Mouse (Mus musculus) urinary bladder, postnatal 4 days (tissue): ENCODE measurements at regions not wholly inside any gene's neighbourhood (a gene's known extent, or its start where the extent isn't known, plus 50 kb on each side); places are given as distances from the start of the nearest gene placed in this dataset.
"Not testable (repeated sequence)": the region's sequence is repeated elsewhere in the genome, so short reads cannot be mapped to it uniquely, and the experiment has no call there.

ENCODE experiments used
- DNase-seq, 2 experiments: peaks; one replicate each; pipeline ENCODE4 v3.0.0; 2021 to 2022; ENCODE audit warnings: low spot score in 2 of 2

DNA sequence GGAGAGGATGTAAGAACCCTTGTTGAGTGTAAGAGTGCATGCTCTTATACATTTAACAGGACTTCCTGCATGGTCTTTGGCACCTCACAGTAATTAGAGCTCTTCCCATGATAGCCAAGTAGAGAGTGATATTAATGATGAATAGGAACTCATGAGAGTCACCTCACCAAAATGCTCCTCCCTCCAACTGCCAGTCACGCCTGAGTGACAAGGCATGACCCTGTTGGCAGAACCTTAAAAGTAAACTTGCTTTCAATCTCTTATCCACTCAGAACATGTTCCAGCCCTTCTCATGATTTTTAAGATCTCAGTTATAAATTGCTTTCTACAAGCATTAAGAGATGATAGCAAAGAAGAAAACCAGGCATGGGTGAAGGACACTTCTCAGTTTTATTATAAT is 291.8 kb downstream of the Tox3 start:
- DNase-seq, result no peak

DNA sequence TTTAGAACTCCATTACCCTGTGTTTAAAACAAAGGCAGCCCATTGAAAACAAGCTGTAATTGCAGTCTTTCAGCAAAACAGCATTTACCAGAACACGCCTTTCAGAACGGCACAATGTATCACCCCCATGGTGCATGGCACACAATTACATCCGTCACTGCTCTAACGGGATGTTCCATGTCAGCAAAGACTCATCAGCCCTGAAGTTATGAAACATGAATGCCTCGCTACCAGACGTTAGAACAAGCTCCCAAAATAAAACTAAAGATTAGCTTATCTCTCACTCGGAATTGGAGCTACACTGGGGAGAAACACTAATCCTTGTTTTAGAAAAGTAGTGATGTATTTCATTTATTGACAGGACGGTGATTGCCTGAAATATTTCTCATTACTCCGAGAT is 301.4 kb downstream of the Tox3 start:
- no peak for DNase-seq

DNA sequence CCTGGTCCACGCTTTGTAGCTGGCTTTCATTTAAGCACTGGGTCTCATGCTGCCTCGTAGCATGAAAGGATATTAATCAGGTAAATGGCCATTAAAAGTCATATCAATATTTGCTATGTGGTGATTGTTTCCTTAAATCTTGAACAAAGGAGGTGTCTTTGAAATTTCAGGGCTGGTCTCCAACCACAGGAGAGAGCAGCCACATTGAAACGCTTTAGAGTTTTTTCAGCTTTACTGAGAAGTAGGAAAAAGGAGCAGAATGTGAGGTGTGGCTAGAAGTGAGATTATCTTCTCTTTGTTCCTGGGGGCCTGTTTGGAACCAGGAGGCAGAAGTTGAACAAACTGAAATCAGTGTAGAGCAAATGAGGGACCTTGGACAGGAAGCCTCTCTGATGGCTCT is 311.7 kb downstream of the Tox3 start:
- DNase-seq, result no peak

DNA sequence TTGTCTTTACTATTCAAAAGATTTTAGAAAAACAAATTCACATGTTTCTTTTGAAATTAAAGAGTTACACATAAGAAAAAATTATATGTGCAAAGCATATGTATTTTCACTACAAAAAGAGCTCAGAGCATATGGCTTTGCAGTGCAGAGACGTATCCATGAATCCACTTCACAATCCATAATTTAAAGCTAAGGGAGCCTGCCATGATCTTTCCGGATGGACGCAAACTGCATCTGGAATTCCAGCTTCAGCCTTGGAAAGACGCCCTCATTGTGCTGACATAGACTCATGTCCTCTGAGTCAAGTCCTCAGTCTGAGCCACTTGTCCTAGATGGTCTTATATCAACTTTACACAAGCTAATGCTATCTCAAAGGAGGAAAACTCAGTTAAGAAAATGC is 315.6 kb downstream of the Tox3 start:
- no peak for DNase-seq

DNA sequence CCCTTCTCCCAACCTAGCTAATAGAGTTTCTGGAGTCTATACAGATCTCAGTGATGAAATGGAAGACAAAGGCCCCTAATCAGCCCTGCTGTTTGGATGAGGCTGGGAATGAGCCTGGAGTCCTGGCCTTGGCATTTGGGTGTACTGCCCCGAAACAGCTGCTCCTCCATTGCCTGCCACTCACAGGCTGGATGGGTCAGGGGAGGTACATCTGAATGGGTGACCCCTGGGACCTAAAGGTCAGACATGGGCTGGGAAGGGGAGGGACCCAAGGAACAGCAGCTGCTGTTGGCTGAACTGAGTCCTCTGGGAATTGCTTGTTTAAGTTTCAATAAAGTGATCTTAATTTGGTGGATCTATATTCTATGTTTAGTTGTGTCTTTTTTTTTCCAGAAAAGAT is 316.9 kb downstream of the Tox3 start:
- no peak for DNase-seq

DNA sequence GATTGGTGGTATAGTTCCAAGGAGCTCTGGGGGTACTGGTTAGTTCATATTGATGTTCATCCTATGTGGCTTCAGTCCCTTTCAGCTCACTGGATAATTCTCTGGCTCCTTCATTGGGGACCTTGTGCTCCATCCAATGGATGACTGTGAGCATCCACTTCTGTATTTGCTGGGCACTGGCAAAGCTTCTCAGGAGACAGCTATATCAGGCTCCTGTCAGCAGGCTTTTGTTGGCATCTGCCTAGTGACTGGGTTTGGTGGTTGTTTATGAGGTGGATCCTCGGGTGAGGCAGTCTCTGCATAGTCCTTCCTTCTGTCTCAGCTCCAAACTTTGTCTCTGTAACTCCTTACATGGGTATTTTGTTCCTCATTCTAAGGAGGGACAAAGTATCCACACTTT is 330.2 kb downstream of the Tox3 start:
- not testable (repeated sequence) for DNase-seq

DNA sequence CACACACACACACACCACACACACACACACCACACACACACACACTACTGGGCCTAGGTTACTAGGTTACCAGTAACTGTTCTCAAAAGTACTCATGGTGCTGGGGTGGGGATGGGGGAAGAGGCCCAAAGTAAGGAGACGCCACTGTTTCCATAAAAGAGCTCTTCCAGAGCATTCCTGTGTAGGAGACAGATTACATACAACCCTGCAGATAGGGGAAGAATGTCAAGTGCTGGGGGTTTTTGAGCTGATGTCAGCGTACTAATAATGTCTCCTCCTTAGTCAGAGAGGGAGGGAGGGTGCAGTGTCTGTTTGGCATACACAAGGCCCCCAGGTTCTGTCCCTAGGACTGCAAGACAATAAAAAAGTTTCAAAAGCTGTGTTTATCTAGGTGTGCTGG is 334.4 kb downstream of the Tox3 start:
- no peak for DNase-seq

DNA sequence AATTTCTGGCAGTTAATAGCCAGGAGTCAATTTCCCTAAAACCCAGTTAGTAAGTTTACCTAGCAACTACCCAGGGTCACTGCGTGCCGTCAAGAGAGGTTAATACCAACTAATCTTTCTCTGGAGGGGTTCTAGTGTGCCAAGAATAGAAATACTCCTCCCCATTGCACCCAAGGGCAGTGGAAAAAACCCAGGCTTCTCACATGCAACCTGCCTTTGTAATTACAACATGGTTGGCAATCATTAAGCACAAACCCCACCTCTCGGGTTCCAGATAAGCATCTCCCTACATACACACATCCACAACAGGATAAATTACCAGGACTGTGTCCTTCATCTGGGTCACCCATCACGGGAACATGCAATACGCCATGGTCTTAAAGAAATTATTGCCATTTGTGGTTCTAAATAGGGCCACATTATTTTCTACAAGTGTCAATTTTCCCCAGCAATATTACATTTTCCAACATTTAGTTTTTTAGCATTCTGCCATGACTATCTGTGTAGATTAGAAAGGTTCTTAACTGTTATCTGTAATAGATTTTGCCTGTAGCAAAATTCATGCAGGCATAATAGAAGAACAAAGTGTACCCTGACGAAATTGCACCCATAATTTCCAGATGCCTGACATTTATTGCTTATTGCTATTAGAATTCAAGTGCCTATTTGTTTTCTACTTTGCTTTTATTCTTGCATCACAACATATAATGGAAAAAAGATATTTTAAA is 336.3 kb downstream of the Tox3 start:
- DNase-seq, result no peak

DNA sequence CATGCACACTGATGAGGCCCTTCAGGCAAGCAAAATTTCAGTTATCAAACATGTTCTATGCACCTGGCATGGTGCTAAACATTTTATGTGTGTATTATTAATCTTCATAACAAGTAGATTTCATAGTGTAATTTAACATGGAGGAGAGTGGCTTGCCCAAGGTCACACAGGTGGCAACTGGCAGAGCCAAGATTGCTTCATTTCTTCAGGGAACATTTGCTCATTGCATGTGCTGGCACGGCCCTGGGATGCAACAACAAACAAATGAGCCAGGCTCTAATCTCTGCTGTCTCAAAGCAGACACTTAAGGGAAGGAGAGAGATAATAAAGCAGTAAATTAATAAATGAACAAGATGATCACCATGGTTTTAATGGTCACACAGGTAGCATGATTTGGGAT is 338.7 kb downstream of the Tox3 start:
- DNase-seq, result no peak

DNA sequence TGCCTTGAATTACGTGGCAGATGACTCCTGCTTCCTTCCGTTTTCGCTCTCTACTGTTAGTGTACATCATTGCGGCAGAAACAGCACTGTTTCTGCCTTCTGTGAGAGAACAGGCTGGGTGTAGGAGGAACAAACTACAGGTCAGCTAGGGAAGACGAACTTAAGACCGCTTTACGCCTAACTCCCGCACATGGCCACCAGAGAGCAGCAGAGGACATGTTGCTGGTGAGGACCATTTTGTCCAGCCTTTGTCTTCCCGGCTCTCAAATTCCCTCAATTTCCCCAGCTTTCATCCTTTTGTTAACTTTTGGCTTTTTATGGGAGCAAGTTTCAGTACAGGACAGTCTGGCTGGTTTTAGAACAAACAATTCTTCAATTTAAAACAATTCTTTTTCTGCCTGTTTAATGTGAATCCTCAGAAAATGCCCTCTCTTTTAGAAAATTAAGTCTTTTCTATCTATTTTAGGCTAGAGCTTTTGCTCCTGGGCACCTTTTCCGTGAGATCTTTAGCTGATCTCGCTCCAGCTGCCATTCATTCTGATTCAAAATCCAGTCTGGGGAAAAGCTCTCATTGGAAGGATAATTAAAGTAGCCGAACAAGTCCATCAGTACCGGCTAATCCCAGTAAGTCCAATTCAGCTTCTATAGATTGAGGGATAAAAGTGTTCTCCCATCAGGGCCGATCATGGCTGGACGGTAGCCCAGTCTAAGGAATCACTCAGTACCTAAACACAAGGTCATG is 347.1 kb downstream of the Tox3 start:
- peak; percentile 36 to 84 for DNase-seq

DNA sequence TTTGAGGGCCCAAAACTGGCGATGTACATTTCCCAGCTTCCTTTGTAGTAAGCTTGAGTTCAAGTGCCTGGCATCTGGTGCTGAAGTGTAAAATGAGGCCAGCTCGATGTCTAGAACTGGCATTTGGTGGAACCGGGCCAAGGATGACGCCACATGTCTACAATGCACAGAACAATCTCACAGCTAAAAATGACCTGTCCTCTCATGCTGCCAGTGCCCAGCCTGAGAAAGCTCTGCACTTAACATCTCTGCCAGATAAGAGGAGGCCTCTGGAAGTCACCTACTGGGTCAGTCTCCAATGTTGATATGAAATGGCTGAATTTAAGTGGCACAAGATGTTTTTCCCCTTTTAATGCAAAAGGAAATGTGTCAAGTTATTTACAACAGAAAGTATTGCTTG is 354.4 kb downstream of the Tox3 start:
- no peak for DNase-seq

DNA sequence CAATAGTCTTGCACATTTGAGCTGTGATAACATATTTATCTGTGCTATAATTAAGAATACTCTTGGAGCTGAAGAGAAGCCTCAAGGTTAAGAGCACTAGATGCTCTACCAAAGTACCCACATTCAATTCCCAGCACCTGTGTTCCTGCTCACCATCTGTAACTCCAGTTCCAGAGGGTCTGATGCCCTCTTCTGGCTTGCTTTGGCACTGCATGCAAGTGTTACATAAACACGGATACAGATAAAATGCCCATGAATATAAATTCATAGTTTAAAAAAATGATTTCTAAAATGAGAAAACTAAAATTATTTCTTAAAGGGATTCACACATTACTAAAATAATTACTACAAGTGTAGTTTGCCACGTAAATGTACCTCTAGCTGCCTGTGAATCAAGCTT is 364.3 kb downstream of the Tox3 start:
- no peak for DNase-seq

DNA sequence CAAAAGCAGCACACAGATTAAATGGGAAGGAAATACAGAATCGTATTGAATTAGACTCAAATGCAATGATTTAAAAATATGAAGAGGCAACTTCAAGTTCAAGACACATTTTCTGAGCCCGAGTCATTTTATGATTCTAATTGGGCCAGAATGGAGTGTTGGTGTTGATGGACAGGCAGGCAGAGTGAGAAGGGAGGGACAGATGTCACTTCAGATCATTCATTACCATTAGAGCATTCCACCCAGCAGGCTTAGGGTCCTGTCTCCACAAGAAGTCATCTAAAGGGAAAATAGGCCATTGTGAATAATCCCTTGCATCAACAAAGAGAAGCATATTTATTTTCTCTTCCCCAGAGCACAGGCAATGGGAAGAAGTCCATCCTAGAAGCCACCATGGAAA is 365.6 kb downstream of the Tox3 start:
- no peak for DNase-seq

DNA sequence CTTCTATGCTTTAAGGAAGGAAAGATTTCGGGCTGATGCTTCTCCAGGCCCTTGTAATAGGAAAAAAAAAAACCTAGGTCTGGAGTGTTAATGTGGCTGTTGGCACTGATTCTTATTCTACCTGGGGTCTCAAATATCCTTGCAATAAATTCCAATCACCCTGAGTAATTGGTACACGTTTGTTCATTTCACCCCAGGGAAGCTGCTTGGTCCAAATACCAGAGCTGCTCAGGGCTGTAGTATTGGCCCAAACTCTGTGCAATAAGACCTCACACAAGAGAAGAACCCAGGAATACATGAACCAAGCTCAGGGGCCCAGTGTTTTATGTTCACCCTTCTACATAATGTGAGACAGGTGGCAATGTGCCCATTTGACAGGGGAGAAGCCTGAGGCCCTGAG is 366.8 kb downstream of the Tox3 start:
- DNase-seq, result no peak

DNA sequence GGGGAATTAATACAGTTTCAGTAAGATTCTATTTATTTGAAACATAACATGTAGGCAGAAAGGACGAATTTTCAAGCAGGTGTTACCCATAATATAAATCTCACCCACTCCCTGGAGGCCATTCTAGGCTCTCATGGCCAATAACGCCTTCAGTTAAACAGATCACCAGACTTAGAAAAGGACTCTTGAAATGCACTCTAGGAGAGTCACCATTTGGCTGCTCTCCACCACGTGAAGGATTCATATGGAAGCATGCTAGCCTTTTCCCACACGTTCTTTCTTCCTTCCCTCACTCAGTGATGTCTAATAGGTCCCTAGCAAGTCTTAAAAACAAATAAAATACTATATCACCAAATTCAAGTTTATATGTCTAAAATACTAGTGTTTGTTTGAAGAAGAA is 367.7 kb downstream of the Tox3 start:
- DNase-seq, result no peak

DNA sequence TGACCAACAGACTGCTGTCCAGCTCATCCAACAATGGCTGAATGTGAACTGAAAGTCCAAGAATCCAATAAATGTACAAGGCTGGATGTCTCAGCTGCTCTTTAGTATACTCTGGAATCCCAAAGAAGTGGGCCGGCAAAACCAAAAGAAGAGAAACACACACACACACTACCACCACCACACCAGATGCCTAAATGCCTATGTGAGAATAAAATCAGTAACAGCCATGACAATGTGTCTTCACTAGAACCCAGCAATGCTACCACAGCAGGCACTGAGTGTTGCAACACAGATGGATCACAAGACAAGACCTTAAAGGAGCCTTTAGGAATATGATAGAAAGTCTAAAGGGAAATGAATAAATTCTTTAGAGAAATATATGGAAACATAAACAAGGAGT is 385.3 kb downstream of the Tox3 start:
- DNase-seq, result no peak

DNA sequence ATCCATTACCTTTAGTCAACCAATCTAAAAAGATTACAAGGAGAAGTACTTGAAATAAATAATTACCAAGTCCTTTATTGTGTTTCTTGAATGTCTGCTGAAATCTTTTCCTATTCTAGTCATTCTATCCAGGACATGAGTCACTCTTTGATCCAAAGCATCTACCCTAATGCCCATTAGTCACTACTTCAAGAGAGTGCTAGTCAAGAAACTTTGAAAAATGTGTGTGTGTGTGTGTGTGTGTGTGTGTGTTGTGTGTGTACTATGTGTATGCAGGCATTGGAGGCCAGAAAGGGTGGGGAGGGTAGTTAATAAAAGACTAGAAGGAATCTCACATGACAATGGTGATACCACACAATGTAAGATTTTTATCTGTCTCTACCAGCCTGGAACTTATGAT is 390.7 kb downstream of the Tox3 start:
- DNase-seq, result no peak

DNA sequence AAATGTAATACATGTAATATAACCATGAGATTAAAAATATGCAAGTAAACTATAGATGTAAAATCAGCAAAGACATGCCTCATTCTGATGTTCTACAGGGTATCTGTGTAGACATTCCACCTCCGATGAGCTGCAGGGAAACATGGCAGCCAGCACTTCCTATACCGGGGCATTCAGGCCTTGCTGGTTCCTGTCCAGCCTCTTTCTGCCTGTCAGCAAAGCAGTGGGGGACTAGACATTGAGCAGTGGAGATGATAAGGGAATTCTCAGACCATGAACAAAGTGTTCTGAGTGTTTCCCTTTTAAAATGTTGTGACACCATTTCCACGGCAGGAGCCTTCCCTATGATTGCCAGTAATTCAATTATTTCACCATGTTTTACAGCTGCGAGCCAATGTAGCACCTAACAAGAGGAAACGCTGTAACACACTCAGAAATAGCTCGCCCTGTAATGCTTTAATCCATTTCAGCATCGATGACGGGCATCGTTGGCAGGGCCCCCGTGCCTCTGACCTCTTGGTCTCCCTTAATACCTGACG is 391.6 kb downstream of the Tox3 start:
- no peak for DNase-seq

DNA sequence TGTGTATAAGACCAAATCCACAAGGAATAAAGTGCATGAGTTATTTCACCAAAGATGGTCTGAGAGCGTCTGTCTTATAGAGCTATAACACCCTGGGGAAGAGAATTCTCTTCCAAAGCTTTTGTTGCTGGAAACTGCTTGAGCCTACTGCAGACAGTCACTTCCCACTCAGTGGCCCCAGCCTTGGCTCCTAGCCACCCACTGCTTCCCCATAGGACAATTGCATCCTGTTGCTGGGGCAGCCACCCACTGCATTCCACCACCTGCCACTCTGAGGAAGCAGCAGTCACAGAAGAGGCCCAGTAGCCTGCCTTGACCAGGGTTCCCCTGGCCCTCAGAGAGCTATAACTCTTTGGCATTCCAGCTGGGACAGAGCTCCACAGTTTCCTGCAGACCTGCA is 409.3 kb downstream of the Tox3 start:
- DNase-seq, result no peak

DNA sequence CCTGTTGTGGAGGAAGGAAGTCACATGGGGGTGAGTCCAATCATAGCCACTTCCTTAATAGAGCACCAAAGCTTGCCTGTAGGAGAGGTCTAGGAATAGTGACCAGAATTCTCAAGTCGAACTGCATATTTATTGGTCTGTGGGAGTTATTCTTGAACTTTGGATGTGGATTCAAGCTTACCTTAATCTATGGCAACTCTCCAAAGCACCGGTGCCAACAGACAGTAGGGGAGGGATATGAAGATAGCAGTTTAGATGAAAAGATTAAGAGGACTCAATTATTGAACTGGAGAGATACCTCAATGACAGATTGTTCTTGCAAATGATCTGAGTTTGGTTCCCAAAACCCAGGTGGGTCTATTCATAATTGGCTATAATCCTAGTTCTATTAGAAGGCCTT is 413.6 kb downstream of the Tox3 start:
- no peak for DNase-seq

DNA sequence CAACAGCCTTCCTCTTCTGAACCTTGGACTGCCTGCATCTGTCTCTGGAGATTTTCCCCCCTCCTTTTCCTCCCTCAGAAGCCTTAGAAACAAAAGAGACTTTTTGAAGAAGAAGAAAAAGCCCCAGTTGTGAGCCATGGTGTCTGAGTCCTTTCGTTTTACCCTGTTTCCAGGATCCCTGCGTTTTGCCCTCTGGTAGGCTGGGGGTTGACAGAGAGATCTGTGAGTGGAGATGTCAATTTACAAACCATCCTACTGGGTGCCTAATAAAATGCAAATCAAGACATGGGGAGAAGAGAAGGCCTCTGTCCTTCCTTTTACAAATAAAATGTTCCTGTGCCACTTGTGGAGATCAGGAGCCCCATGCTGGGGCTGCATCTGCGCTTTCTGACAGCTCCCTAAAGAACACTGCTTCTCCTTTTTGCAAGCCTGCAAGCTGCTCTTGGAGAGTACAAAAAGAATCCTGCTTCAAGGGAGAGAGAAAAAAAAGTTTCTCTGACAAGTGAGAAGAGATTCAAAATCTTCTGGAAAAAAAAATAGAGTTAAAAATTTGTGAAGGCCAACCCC is 421.4 kb downstream of the Tox3 start:
- no peak for DNase-seq

DNA sequence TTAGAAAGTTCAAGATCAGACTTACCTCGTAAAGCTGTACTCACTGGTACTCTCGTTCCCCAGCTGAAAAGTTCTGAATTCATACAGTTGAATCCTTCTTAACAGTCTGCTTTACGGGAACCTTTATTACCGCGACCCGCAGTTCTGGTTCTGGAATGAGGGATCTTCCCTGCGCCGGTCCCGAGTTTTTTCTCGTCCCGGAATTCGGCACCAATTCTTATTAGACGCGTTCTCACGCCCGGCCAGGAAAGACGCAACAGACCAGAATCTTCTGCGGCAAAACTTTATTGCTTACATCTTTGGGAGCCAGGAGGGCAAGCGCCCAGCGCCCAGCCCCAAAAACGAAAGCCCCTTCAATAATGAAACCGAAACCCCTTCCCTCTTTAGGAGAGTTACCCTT is 423.4 kb downstream of the Tox3 start:
- peak; percentile 35 to 75 for DNase-seq

DNA sequence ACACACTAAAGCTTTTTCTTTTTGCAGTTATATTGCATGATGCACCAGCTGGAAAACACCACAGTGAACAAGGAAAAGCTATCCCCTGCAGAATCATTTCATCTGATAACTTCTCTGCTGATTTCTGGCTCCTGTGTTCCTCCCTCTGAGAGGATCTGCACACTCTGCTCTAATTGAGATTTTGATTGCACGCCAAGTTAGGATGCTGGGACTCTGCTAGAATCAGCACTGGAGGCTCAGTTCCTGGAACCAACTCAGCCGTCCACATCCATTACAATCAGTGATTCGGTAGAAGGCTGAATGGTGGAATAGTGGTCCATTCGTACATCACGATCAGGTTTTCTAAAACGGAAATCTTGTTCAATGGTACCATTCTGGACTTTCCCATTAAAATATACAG is 434.1 kb downstream of the Tox3 start:
- no peak for DNase-seq
